Mouse (Mus musculus) limb, embryonic 11.5 days (tissue): Measurements from ENCODE around the gene Slc35f5. TPM values are rescaled to one million over a fixed set of nuclear protein-coding genes. Genes with fewer than 3 reads are reported as not detected.

Experiments
- ATAC-seq: fragments of 200-750 bp; cut with Nextera tagmentation; 2 replicates; pipeline ENCODE4 v1.8.0; 2017; ENCODE audit warnings: low read depth; ENCODE audit not compliant: insufficient number of reproducible peaks, low FRiP score, low TSS enrichment
- DNase-seq: peaks from one replicate; pipeline ENCODE4 v3.0.0-alpha.2; 2015; ENCODE audit warnings: low spot score
- H3K27ac ChIP-seq: fragments of 300-500 bp; sonication (generic); replicated peaks from 2 replicates; pipeline ENCODE4 v1.5.1; 2014; ENCODE audit warnings: low read depth, mild to moderate bottlenecking, low read length
- H3K27me3 ChIP-seq: fragments of 300-500 bp; sonication (generic); 2 replicates; pipeline ENCODE4 v1.6.1; 2014; ENCODE audit warnings: mild to moderate bottlenecking, low read length, mixed read lengths; ENCODE audit not compliant: control insufficient read depth, insufficient read depth
- H3K36me3 ChIP-seq: fragments of 300-500 bp; sonication (generic); 2 replicates; pipeline ENCODE4 v1.6.1; 2014; ENCODE audit warnings: mild to moderate bottlenecking, low read length, moderate library complexity, mixed read lengths; ENCODE audit not compliant: control insufficient read depth, insufficient read depth
- H3K4me1 ChIP-seq: fragments of 300-500 bp; sonication (generic); 2 replicates; pipeline ENCODE4 v1.6.1; 2014; ENCODE audit warnings: low read length, mixed read lengths; ENCODE audit not compliant: control insufficient read depth, insufficient read depth
- H3K4me2 ChIP-seq: fragments of 300-500 bp; sonication (generic); 2 replicates; pipeline ENCODE4 v1.6.1; 2014; ENCODE audit warnings: low read depth, mild to moderate bottlenecking, moderate library complexity; ENCODE audit not compliant: severe bottlenecking
- H3K4me3 ChIP-seq: fragments of 300-500 bp; sonication (generic); 2 replicates; pipeline ENCODE4 v1.5.1; 2014; ENCODE audit warnings: low read depth, low read length
- H3K9ac ChIP-seq: fragments of 300-500 bp; sonication (generic); 2 replicates; pipeline ENCODE4 v1.6.1; 2014; ENCODE audit warnings: mild to moderate bottlenecking, low read length
- H3K9me3 ChIP-seq: fragments of 300-500 bp; sonication (generic); 2 replicates; pipeline ENCODE4 v1.6.1; 2016; ENCODE audit warnings: low read length; ENCODE audit not compliant: control insufficient read depth
- WGBS: fragments of 180-500 bp; shearing (Covaris S2); extraction: QIAGEN DNeasy Blood & Tissue Kit; methylation state at CpG from one replicate; pipeline ENCODE4 v1.1.7; 2014; 5-methylcytosine and 5-hydroxymethylcytosine counted together
- polyA plus RNA-seq: library from polyadenylated mRNA; unstranded; fragments of >200 nt; fragmentation: Nextera tagmentation; extraction: Ambion mirVana; gene quantifications from 2 replicates; pipeline ENCODE4 v1.2.1, GENCODE M21; 2014

The Slc35f5 gene
- polyA plus RNA-seq, 1 experiment from 2014 or later: 29.4 TPM

GRCm38 (mm10) chr1:125581134-125581533 lies 20.7 kb downstream of the Slc35f5 start:
- Histone ChIP-seq H3K27ac (no peak overlapping the region), H3K36me3 (no peaks in the 10 kb centered on the region; the same call in 1 of the 2 replicates), H3K27me3 (no peaks in the 10 kb centered on the region), H3K9ac (no peak overlapping the region), H3K4me2 (no peak overlapping the region), H3K4me1 (no peaks in the 10 kb centered on the region), H3K9me3 (no peaks in the 10 kb centered on the region), H3K4me3 (no peak overlapping the region)
- ATAC-seq: no peak
- DNase-seq: no peak
- WGBS: 89% methylated on average over 3 of the region's 3 CpGs

- Histone ChIP-seq H3K27ac (no peak overlapping the region), H3K9me3 (no peaks in the 10 kb centered on the region; the same call in 1 of the 2 replicates), H3K4me1 (no peaks in the 10 kb centered on the region), H3K27me3 (no peaks in the 10 kb centered on the region), H3K9ac (no peak overlapping the region), H3K4me3 (no peak overlapping the region), H3K36me3 (no peaks in the 10 kb centered on the region), H3K4me2 (no peak overlapping the region)
- DNase-seq (no peak), ATAC-seq (no peak)
- 89% methylated on average over 4 of the region's 4 CpGs for WGBS
Measured at GRCm38 (mm10) chr1:125603620-125604019, 43.2 kb downstream of the Slc35f5 start.

- no peak overlapping the region for H3K4me3 ChIP-seq
- no peaks in the 10 kb centered on the region for H3K9me3 ChIP-seq
- H3K9ac ChIP-seq: no peak overlapping the region
- no peaks in the 10 kb centered on the region for H3K4me1 ChIP-seq
- no peak overlapping the region for H3K27ac ChIP-seq
- ATAC-seq (peak; percentile 50; the same call in 1 of the 2 replicates), DNase-seq (peak; percentile 94)
- no peaks in the 10 kb centered on the region for H3K36me3 ChIP-seq
- H3K27me3 ChIP-seq: no peaks in the 10 kb centered on the region
- no peak overlapping the region for H3K4me2 ChIP-seq
- 19% methylated on average over 10 of the region's 10 CpGs for WGBS
Measured at GRCm38 (mm10) chr1:125607087-125607803, 46.9 kb downstream of the Slc35f5 start.

GRCm38 (mm10) chr1:125624376-125625076 lies 64.1 kb downstream of the Slc35f5 start:
- no peaks in the 10 kb centered on the region for H3K4me1 ChIP-seq
- H3K9ac ChIP-seq: no peak overlapping the region
- DNase-seq (no peak), ATAC-seq (no peak)
- no peak overlapping the region for H3K4me3 ChIP-seq
- no peaks in the 10 kb centered on the region for H3K36me3 ChIP-seq
- no peak overlapping the region for H3K4me2 ChIP-seq
- H3K27ac ChIP-seq: no peak overlapping the region
- 66% methylated on average over 4 of the region's 4 CpGs for WGBS
- H3K9me3 ChIP-seq: no peaks in the 10 kb centered on the region
- H3K27me3 ChIP-seq: no peaks in the 10 kb centered on the region

GRCm38 (mm10) chr1:125639501-125640253 lies 79.3 kb downstream of the Slc35f5 start:
- no peak overlapping the region for H3K9ac ChIP-seq
- 79% methylated on average over 8 of the region's 8 CpGs for WGBS
- H3K4me3 ChIP-seq: no peak overlapping the region
- no peak overlapping the region for H3K4me2 ChIP-seq
- no peaks in the 10 kb centered on the region for H3K36me3 ChIP-seq
- no peaks in the 10 kb centered on the region for H3K27me3 ChIP-seq
- H3K4me1 ChIP-seq: no peaks in the 10 kb centered on the region
- H3K27ac ChIP-seq: no peak overlapping the region
- ATAC-seq (no peak), DNase-seq (no peak)
- H3K9me3 ChIP-seq: no peaks in the 10 kb centered on the region

- Histone ChIP-seq H3K9me3 (no peaks in the 10 kb centered on the region), H3K4me1 (no peaks in the 10 kb centered on the region), H3K27ac (no peak overlapping the region), H3K9ac (no peak overlapping the region), H3K4me2 (no peak overlapping the region), H3K4me3 (no peak overlapping the region), H3K27me3 (no peaks in the 10 kb centered on the region), H3K36me3 (no peaks in the 10 kb centered on the region)
- 57% methylated on average over 1 of the region's 1 CpGs for WGBS
- no peak for ATAC-seq
- no peak for DNase-seq
Measured at GRCm38 (mm10) chr1:125643643-125644042, 83.2 kb downstream of the Slc35f5 start.

Other genes starting within 250 kb of the Slc35f5 start
- 234 and 245 TPM in 2 replicates for gene Actr3, start 124.9 kb upstream of the Slc35f5 start, polyA plus RNA-seq
- gene Gpr39, start 116.4 kb downstream of the Slc35f5 start, polyA plus RNA-seq: 0.17 TPM in 1 of 2 replicates, not detected in the other